Mouse (Mus musculus) kidney, adult 2 months (tissue): Measurements from ENCODE around the gene Rgs19.

Experiments used
- CTCF ChIP-seq: fragments of 200-500 bp; conservative IDR thresholded peaks from 2 replicates; pipeline ENCODE4 v1.5.1; 2011; ENCODE audit warnings: low read depth, mild to moderate bottlenecking, control low read depth, low read length, moderate library complexity, mixed read lengths; ENCODE audit not compliant: insufficient read depth, insufficient read length
- POLR2A ChIP-seq: fragments of 200-500 bp; IDR thresholded peaks from one replicate; pipeline ENCODE4 v1.6.1; 2011; ENCODE audit warnings: low read depth, low read length, control low read depth

- TF ChIP-seq POLR2A (no peak), CTCF (peak; percentile 87)
These were observed 34.1 kb downstream of the Rgs19 start for GRCm38 (mm10) chr2:181659609-181660055.
